Mouse (Mus musculus) kidney, adult 11 months (tissue): ENCODE measurements at regions not wholly inside any gene's neighbourhood (a gene's known extent, or its start where the extent isn't known, plus 50 kb on each side); places are given as distances from the start of the nearest gene placed in this dataset.

Experiments
- DNase-seq: peaks from one replicate; pipeline ENCODE4 v3.0.0; 2022

DNA sequence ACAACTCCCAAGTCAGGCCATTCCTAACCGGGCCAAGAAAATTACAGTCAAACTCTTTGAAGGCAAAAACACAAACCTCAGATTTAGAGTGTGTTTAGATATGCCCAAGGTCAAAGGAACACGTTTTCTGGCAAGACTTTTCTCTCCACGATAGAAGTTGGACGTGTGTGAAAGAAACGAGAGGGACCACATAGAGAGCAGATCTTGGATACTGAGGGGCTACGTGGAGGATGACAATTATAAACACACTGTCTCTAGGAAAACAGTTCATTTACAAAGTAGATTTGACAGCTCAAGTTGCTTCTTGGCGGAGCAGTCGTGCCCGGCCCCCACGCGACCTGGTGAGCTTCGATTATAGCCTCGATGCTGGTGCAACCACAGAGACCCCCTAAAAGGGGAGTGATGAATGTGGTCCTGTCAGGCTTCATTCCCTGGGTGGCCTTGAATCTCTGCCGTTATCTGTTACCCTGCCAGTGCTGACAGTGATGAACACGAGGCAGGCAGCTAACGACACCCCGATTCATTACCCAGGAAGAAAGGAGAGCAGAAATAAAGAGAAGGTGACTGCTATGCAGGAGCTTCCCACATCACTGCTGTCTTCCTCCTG is 187.4 kb upstream of the Noct start:
- no peak for DNase-seq

- no peak for DNase-seq
Measured at GRCm38 (mm10) chr3:51042223-51042846, 181.9 kb upstream of the Noct start.

GRCm38 (mm10) chr3:51048739-51049138 is 175.5 kb upstream of the Noct start:
- no peak for DNase-seq

GRCm38 (mm10) chr3:51050156-51050555 is 174.1 kb upstream of the Noct start:
- DNase-seq, result no peak

- no peak for DNase-seq
Measured at GRCm38 (mm10) chr3:51055004-51055403, 169.2 kb upstream of the Noct start.

- DNase-seq, result no peak
Measured at GRCm38 (mm10) chr3:51064201-51064600, 160.0 kb upstream of the Noct start.

GRCm38 (mm10) chr3:51066373-51066772 is 157.9 kb upstream of the Noct start:
- no peak for DNase-seq

DNA sequence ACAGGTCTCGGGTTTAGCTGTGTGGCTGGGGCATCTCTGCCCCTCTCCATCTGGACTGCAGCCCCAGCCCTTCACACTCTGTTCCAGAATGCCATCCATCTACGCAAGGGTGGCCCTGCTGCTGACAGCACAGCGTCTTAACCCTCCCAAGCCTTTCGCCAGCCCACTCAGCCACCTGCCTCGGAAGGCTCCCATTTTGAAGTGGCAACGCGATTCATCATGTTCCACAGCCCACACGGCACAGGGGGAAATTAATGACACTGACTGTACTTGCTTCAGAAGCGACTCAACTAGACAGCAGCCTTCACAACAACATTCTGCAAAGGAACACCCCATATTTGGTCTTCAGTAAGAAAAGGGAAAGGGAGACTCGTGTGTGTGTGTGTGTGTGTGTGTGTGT is 151.8 kb upstream of the Noct start:
- DNase-seq, result no peak

GRCm38 (mm10) chr3:51073003-51073679 is 151.1 kb upstream of the Noct start:
- no peak for DNase-seq

- DNase-seq, result no peak
Measured at GRCm38 (mm10) chr3:51073743-51074319, 150.4 kb upstream of the Noct start.

GRCm38 (mm10) chr3:51075219-51075920 is 148.9 kb upstream of the Noct start:
- no peak for DNase-seq

DNA sequence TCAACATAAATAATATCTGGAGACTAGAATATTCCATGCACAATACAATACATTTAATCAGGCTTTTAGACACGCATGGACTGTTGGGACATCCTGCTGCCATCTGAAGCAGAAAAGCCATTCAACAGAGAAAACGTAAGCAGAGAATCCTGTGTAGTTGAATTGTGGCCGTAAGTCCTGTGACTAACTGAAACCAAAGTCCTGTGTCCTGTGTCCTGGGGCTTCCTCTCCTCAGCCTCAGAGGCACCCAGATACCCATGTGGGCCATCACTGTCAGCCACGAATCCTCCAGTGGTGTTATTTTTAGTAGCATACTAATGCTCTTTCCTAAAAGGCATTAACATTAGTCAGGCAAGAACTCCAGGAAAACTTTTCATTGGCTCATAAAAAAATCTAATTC is 145.8 kb upstream of the Noct start:
- no peak for DNase-seq

DNA sequence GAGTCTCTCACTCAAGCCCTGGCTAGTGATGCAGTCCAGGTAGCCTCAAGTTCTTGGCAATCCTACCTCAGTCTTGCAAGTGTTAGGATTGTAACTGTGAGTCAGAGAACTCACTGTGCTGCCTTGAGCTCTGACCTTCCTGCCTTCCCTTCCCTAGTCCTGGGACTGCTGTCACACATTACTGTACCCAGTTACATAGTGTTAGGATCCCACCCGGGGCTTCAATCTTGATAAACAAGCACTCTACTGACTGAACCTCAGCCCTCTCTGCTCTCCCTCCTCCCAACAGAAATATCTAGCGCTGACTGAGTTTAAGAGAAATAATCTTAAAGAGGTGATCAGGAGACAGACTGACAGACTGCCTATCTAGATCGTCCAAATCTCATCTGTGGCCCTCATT is 143.8 kb upstream of the Noct start:
- no peak for DNase-seq

- DNase-seq, result no peak
Measured at GRCm38 (mm10) chr3:51080855-51081254, 143.4 kb upstream of the Noct start.

DNA sequence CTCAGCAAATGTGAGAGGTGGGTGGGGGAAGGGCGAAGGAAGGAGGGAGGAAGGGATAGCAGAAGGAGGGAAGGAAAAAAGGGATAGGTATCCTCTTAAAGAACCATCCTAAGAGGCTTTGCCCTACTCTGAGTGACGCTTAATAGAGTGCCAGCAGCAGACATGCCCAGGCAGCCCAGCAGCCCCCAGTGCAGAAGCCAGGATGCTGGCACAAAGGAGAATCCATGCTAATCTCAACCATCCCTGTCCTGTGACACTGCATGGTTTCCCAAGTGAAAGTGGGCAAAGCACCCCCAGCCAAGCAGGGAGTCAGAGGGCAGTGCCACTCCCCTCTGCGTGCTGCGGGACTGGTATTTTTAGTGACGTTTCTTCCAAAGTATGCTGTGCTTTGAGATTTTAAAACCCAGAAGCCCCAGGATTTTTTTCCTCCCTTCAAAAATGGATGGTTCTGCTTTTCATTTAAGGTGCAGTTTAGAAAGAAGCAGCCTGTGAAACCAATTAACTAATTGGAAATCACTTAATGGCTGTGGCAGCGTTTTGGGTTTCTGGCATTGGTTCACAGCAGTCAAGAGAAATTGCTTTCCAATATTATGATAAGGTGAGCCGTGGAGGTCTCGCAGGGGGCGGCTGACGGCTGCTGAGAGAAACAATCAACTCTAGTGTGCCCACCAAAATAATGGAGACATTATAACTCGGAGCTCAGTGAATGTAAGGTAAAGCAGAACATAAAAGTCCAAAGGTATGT is 141.2 kb upstream of the Noct start:
- no peak for DNase-seq

GRCm38 (mm10) chr3:51083583-51083982 is 140.7 kb upstream of the Noct start:
- DNase-seq, result no peak

GRCm38 (mm10) chr3:51086441-51086849 is 137.8 kb upstream of the Noct start:
- no peak for DNase-seq

DNA sequence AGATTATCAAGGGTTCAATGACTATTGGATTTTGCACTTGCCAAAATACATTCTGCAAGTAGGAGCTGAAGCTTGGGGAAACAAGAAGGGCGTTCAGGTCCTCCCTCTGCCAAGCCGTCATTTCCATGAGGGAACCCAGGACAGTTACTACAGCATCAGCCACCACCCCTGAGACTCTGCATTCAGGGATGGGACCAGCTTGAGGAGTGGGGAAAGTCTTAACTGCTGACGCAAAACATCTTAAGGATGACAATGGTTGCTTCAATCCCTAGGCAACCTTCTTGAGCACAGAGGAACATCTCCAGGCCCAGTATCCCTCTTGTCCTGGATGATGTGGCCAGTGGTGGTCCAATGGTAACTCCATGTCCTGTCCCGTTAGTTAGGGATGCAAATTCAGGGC is 137.2 kb upstream of the Noct start:
- no peak for DNase-seq

DNA sequence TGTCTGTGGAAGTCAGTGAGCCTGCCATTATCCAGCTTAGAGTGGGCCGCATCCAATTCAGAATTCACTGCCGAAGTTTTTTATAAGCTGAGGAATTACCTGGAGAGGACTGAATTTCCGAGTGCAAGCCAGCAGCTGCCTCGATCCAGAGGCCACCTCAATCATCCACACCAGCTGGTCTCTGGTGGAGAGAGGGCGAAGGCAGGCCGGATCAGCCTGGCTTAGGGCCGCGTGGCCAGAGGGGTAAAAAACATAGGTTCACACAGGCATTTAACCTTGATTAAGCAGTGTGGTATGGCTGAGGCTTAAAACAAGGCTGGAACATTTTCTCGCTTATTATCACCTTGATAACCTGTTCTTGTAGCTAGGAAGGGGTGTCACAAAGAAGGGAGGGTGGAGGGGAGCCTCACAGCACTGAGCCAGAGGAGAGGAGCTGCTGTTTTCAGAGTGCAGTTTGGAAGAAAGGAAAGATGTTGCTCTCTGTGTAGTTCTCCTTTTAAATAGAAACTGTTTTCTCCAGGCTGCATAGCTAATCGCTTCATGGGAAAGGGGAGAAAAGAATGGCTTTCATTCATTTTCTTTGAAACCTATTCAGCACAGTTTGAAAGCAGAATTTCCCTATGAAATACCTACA is 135.1 kb upstream of the Noct start:
- peak; percentile 25 for DNase-seq

DNA sequence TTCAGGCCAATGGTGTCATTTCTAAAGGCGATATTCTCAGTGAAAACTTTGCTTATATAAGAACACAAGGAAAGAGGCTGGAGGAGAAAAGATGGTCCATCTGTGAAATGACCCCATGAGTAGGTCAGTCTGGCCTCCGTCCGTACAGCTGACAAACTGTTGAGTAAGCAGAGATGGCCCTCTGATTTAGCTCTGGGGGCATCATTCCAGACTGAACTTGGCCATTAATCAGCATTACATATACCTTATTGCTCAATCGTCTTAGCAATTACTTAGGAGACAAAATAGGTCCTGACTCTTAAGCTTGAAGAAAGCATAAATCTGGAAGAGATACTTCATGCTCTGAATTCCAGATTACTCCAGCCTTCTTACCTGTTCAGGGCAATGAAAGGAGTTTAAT is 132.8 kb upstream of the Noct start:
- no peak for DNase-seq

DNA sequence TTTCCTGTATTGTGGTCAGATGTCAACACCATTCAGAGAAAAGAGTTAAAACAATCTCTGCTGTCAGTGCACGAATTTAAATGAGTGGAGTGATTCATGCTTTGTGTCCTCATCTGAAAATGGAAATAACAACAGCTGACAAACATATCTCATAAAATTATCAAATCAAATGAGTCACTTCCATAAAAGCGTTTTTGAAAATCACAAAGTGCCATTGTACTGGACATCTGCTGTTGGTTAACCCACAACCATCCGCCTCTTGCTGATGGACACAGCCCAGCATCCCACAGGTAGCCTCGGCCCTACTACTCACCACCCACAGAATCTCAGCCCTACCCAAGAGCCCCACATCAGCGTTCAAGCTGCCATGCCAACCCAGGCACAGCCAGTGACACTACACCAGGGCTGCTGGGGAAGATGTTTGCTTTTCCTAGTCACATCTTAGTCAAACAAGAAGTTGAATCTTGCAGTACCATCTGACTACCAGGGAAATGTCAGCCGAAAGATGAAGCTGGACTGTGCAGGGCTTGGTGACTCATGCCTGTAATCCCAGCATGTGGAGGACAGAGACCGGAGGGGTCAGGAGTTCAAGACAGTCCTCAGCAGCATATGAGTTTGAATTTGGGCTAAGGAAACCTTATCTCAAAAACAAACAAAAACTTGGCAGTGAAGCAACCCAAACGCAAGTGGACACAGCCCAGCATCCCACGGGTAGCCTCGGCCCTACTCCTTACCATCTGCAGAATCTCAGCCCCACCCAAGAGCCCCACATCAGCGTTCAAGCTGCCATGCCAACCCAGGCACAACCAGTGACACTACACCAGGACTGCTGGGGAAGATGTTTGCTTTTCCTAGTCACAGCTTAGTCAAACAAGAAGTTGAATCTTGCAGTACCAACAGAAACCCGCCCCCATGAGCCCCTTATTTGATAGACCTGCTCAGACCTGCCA is 131.9 kb upstream of the Noct start:
- no peak for DNase-seq
